In the genomic region with DNA sequence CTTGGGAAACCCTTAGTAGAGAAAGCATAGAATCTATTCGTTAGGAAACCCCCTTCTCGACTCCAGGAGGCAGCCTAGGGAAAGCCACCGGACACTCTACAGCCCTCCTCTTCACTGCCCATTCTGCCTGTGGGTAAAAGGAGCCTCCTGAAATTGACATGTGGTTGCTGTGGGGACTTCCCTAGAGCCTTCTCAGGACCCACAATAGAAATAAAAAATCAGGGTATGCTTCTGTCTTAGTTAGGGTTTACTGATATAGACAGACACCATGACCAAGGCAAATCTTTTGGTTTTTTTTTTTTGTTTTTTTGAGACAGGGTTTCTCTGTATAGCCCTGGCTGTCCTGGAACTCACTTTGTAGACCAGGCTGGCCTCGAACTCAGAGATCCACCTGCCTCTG, we compare ENCODE assay signal across 25 mouse cellular contexts. TPM values are rescaled to one million over a fixed set of nuclear protein-coding genes. Genes with fewer than 3 reads are reported as not detected.
DNase-seq lines count a peak whose midpoint lies in the region; ATAC-seq and TF ChIP-seq lines count a peak whose summit lies in the region.
"Had no signal": no experiment of that assay in that cellular context is flagged by ENCODE, and none has a peak within 500 bp of the region (broad histone marks: within the 10 kb centered on the region; RNA-seq: fewer than 3 reads in every experiment).

No protein-coding gene starts in this region.

- no peaks in the 10 kb centered on the region for H3K36me3 ChIP-seq in CH12.LX (replicated peaks in 1 of 2; ENCODE audit: control insufficient read depth in 1 of 2, insufficient read depth in 1 of 2, low read length in 1 of 2)
- no peaks in the 10 kb centered on the region for H3K36me3 ChIP-seq in intestine, embryonic 16.5 days (ENCODE audit: control insufficient read depth, insufficient read depth, low read length)
- H3K36me3 ChIP-seq: G1E had no signal

- in situ Hi-C loops in CH12.LX (cut with MboI; ENCODE audit: low pct_ligation_motif_present, low pct_unique_long_range_greater_than_20kb, low sequenced_read_pairs) = no loop called here

- no peaks in the 10 kb centered on the region for H3K79me2 ChIP-seq in CH12.LX (replicated peaks; ENCODE audit: control insufficient read depth, extremely low read depth, insufficient read depth, poor library complexity, severe bottlenecking)

- no peak for TF ChIP-seq POLR2A in CH12.LX (IDR thresholded peaks at IDR 0.05; ENCODE audit: low read depth, low read length)

- H3K9me3 ChIP-seq in CH12.LX (replicated peaks; ENCODE audit: low read length) = peaks cover 4% of the 10 kb centered on the region
- H3K9me3 ChIP-seq in intestine, embryonic 16.5 days (ENCODE audit: control insufficient read depth, low read length) = no peaks in the 10 kb centered on the region
- H3K9me3 ChIP-seq: G1E had no signal

- peaks cover 16% of the 10 kb centered on the region for H3K27me3 ChIP-seq in CH12.LX (replicated peaks)
- no peaks in the 10 kb centered on the region for H3K27me3 ChIP-seq in intestine, embryonic 16.5 days (replicated peaks; ENCODE audit: control insufficient read depth, insufficient read depth, low read length)
- H3K27me3 ChIP-seq: Patski had no signal

- peak; percentile 80 for DNase-seq in CH12.LX (ENCODE audit: extremely low read depth)
- no peak for DNase-seq in adrenal gland, adult (ENCODE audit: inconsistent age in 2 of 2, low spot score in 1 of 2)
- DNase-seq in c-Kit-positive CD71-positive TER-119-positive erythroid progenitor cells, embryonic 14.5 days (ENCODE audit: low spot score) = no peak
- DNase-seq: adrenal gland, adult 2 months; adrenal gland, adult 8-10 months; adrenal gland, postnatal 10 days; adrenal gland, postnatal 14 days; adrenal gland, postnatal 25 days; adrenal gland, postnatal 36 days; B cell, adult 2 months; cerebellum, adult 11 months; cerebellum, adult 11-12 months; cerebellum, adult 18-20 months; cerebellum, adult 2 months; cerebellum, adult 8-10 months; cerebellum, adult 9-10 months had no signal

- peaks cover 20 to 26% of the 10 kb centered on the region in 2 experiments for H3K4me1 ChIP-seq in CH12.LX (ENCODE audit: control insufficient read depth in 1 of 2, insufficient read depth in 2 of 2)
- peaks cover 5% of the 10 kb centered on the region; the same call in 1 of the 2 replicates for H3K4me1 ChIP-seq in intestine, embryonic 16.5 days (ENCODE audit: control insufficient read depth, insufficient read depth, low read length)

- H3K4me3 ChIP-seq in CH12.LX (replicated peaks in 1 of 3; ENCODE audit: low read depth in 2 of 3, low read length in 2 of 3, poor library complexity in 1 of 3) = no peak overlapping the region
- no peak overlapping the region for H3K4me3 ChIP-seq in intestine, embryonic 16.5 days (ENCODE audit: low read length)

- TF ChIP-seq RAD21 in CH12.LX (IDR thresholded peaks at IDR 0.05; ENCODE audit: low read depth, low read length) = no peak; the same call in none of the 2 replicates

- dilution Hi-C loops in CH12.LX (cut with MboI; ENCODE audit: extremely low pct_ligation_motif_present, extremely low pct_unique_long_range_greater_than_20kb, low sequenced_read_pairs) = no loop called here

- 0 out of 2 replicates have a peak, but pooled peaks have one; percentile 36 for ATAC-seq in common myeloid progenitor, adult 5-6 weeks (replicated peaks; ENCODE audit: low read depth, poor library complexity, severe bottlenecking)
- 0 out of 2 replicates have a peak, but pooled peaks have one; percentile 18 for ATAC-seq in granulocyte monocyte progenitor cell, adult 5-6 weeks (replicated peaks; ENCODE audit: poor library complexity, severe bottlenecking)
- ATAC-seq in intestine, embryonic 16.5 days = no peak
- ATAC-seq: activated CD4-positive, CD25-positive, alpha-beta regulatory T cell, adult 4 months; CD4-positive, CD25-positive, alpha-beta regulatory T cell, adult 4 months; Patski had no signal

- no peak for TF ChIP-seq CTCF in CH12.LX (conservative IDR thresholded peaks at IDR 0.05 in 1 of 2, IDR thresholded peaks at IDR 0.05 in 1 of 2; ENCODE audit: low read depth in 2 of 2, low read length in 2 of 2)

- peak overlapping the region; percentile 2; the same call in 1 of the 2 replicates for H3K4me2 ChIP-seq in CH12.LX (ENCODE audit: insufficient read depth, low read depth, poor library complexity, severe bottlenecking)
- no peak overlapping the region for H3K4me2 ChIP-seq in intestine, embryonic 16.5 days (ENCODE audit: low read depth, low read length)

- TF ChIP-seq EP300 in CH12.LX (IDR thresholded peaks at IDR 0.05; ENCODE audit: low read length) = peak; percentile 74

- 86% methylated on average over 4 of the region's 4 CpGs for WGBS in intestine, embryonic 16.5 days

- H3K9ac ChIP-seq in CH12.LX (ENCODE audit: insufficient read depth, low read depth) = no peak overlapping the region
- H3K9ac ChIP-seq in intestine, embryonic 16.5 days (ENCODE audit: low read depth, low read length) = no peak overlapping the region

- peak overlapping the region; percentile 50; the same call in 1 of the 2 replicates for H3K27ac ChIP-seq in CH12.LX (ENCODE audit: insufficient read depth, low read depth)
- no peak overlapping the region for H3K27ac ChIP-seq in intestine, embryonic 16.5 days (ENCODE audit: low read length)

TF ChIP-seq in CH12.LX, 34 proteins besides CTCF, POLR2A, EP300 and RAD21 (continues in another document):
- TF ChIP-seq SIN3A (IDR thresholded peaks at IDR 0.05; ENCODE audit: low read length) (peak; percentile 42; the same call in 1 of the 2 replicates), ZNF384 (IDR thresholded peaks at IDR 0.05; ENCODE audit: low read depth, low read length) (peak; percentile 92), MEF2A (IDR thresholded peaks at IDR 0.05; ENCODE audit: borderline replicate concordance, low read depth, low read length) (peak; percentile 90), IRF4 (IDR thresholded peaks at IDR 0.05; ENCODE audit: low read depth, low read length) (peak; percentile 79), TCF12 (IDR thresholded peaks at IDR 0.05; ENCODE audit: low read depth, low read length) (peak; percentile 58; the same call in 1 of the 2 replicates), ELF1 (IDR thresholded peaks at IDR 0.05; ENCODE audit: low read depth, low read length) (no peak), ZKSCAN1 (IDR thresholded peaks at IDR 0.05; ENCODE audit: borderline replicate concordance, low read depth, low read length) (no peak), BHLHE40 (IDR thresholded peaks at IDR 0.05; ENCODE audit: low read depth, low read length) (peak; percentile 56), JUND (conservative IDR thresholded peaks at IDR 0.05; ENCODE audit: low read depth, low read length) (no peak; the same call in 1 of the 2 replicates), UBTF (IDR thresholded peaks at IDR 0.05; ENCODE audit: low read depth, low read length) (no peak), USF2 (conservative IDR thresholded peaks at IDR 0.05; ENCODE audit: low read depth, low read length) (no peak), ETS1 (conservative IDR thresholded peaks at IDR 0.05; ENCODE audit: low read depth, low read length) (peak; percentile 72), TBP (conservative IDR thresholded peaks at IDR 0.05; ENCODE audit: low read depth, low read length) (no peak), RCOR1 (conservative IDR thresholded peaks at IDR 0.05; ENCODE audit: low read depth, low read length) (no peak), HCFC1 (IDR thresholded peaks at IDR 0.05; ENCODE audit: low read depth, low read length) (no peak), MAZ (IDR thresholded peaks at IDR 0.05; ENCODE audit: low read depth, low read length) (0 out of 2 replicates have a peak, but pooled peaks have one; percentile 45), KAT2A (IDR thresholded peaks at IDR 0.05; ENCODE audit: insufficient replicate concordance, low read length) (no peak), E2F4 (IDR thresholded peaks at IDR 0.05; ENCODE audit: insufficient replicate concordance, low read depth, low read length) (no peak), NRF1 (IDR thresholded peaks at IDR 0.05; ENCODE audit: low read depth, low read length) (no peak), ZMIZ1 (IDR thresholded peaks at IDR 0.05; ENCODE audit: low read depth, low read length) (no peak)

RNA-seq across cellular contexts. Expression of gene Csrnp1, which starts 11.6 kb away (rescaled TPM):
- total RNA-seq in CH12.LX (2012; rRNA removed) (15.5 and 15.7 TPM in 2 replicates), CH12.LX (2014; rRNA removed) (5.7 and 8.6 TPM in 2 replicates)
- 7.8 and 8.1 TPM in 2 replicates for polyA plus RNA-seq in CH12.LX (2012; ENCODE audit: insufficient read length, low read depth)
- 11.9 and 16.9 TPM in 2 replicates for total RNA-seq in common myeloid progenitor, adult 5-6 weeks (2017)
- total RNA-seq in granulocyte monocyte progenitor cell, adult 5-6 weeks (2014; fragmentation: Nextera tagmentation) = 1.3 and 8.5 TPM in 2 replicates
- total RNA-seq in granulocyte monocyte progenitor cell, adult 5-6 weeks (2017) = 8.8 and 16.9 TPM in 2 replicates
- polyA plus RNA-seq in intestine, embryonic 16.5 days (2015; fragmentation: Nextera tagmentation; extraction: Ambion mirVana) = 5.0 and 5.1 TPM in 2 replicates

RNA-seq across cellular contexts. Expression of gene Xirp1, which starts 27.3 kb away (rescaled TPM):
- total RNA-seq in CH12.LX (2012; rRNA removed) (not detected in 2 replicates), CH12.LX (2014; rRNA removed) (not detected in 2 replicates)
- not detected in 2 replicates for polyA plus RNA-seq in CH12.LX (2012; ENCODE audit: insufficient read length, low read depth)
- total RNA-seq in common myeloid progenitor, adult 5-6 weeks (2017) = not detected in 2 replicates
- total RNA-seq in granulocyte monocyte progenitor cell, adult 5-6 weeks (2014; fragmentation: Nextera tagmentation) = not detected in 2 replicates
- total RNA-seq in granulocyte monocyte progenitor cell, adult 5-6 weeks (2017) = not detected in 2 replicates
- polyA plus RNA-seq in intestine, embryonic 16.5 days (2015; fragmentation: Nextera tagmentation; extraction: Ambion mirVana) = 0.06 and 0.07 TPM in 2 replicates
- total RNA-seq: MEL had no signal
- polyA plus RNA-seq: activated CD4-positive, CD25-positive, alpha-beta regulatory T cell, adult 4 months; brain, embryonic 14.5 days; CD4-positive, CD25-positive, alpha-beta regulatory T cell, adult 4 months; G1E had no signal

RNA-seq across cellular contexts. Expression of gene Ttc21a, which starts 58.7 kb away (rescaled TPM):
- total RNA-seq in CH12.LX (2012; rRNA removed) (0.13 and 0.21 TPM in 2 replicates), CH12.LX (2014; rRNA removed) (0.19 TPM in 1 of 2 replicates, not detected in the other)
- polyA plus RNA-seq in CH12.LX (2012; ENCODE audit: insufficient read length, low read depth) = 0.47 and 0.48 TPM in 2 replicates
- 0.15 and 0.46 TPM in 2 replicates for total RNA-seq in common myeloid progenitor, adult 5-6 weeks (2017)
- 2.4 and 2.8 TPM in 2 replicates for total RNA-seq in granulocyte monocyte progenitor cell, adult 5-6 weeks (2014; fragmentation: Nextera tagmentation)
- total RNA-seq in granulocyte monocyte progenitor cell, adult 5-6 weeks (2017) = 3.3 and 3.6 TPM in 2 replicates
- polyA plus RNA-seq in intestine, embryonic 16.5 days (2015; fragmentation: Nextera tagmentation; extraction: Ambion mirVana) = 0.04 TPM in 1 of 2 replicates, not detected in the other
- total RNA-seq: MEL had no signal
- polyA plus RNA-seq: activated CD4-positive, CD25-positive, alpha-beta regulatory T cell, adult 4 months had no signal

RNA-seq across cellular contexts. Expression of gene Gorasp1, which starts 58.7 kb away (rescaled TPM):
- total RNA-seq in CH12.LX (2012; rRNA removed) (10.9 and 12.6 TPM in 2 replicates), CH12.LX (2014; rRNA removed) (8.7 TPM in 2 replicates)
- polyA plus RNA-seq in CH12.LX (2012; ENCODE audit: insufficient read length, low read depth) = 8.6 and 9.2 TPM in 2 replicates
- total RNA-seq in common myeloid progenitor, adult 5-6 weeks (2017) = 6.3 and 11.6 TPM in 2 replicates
- 8.0 and 9.4 TPM in 2 replicates for total RNA-seq in granulocyte monocyte progenitor cell, adult 5-6 weeks (2014; fragmentation: Nextera tagmentation)
- total RNA-seq in granulocyte monocyte progenitor cell, adult 5-6 weeks (2017) = 4.8 and 9.5 TPM in 2 replicates
- 39.3 and 39.5 TPM in 2 replicates for polyA plus RNA-seq in intestine, embryonic 16.5 days (2015; fragmentation: Nextera tagmentation; extraction: Ambion mirVana)
